Mouse (Mus musculus) neural tube, embryonic 14.5 days (tissue): ENCODE measurements around the gene AW011738. TPM values are rescaled to one million over a fixed set of nuclear protein-coding genes. Genes with fewer than 3 reads are reported as not detected.

Source experiments
- ATAC-seq: fragments of 200-750 bp; cut with Nextera tagmentation; 2 replicates; pipeline ENCODE4 v1.8.0; 2017; ENCODE audit warnings: low read depth, mild to moderate bottlenecking, moderate TSS enrichment, moderate library complexity
- H3K27ac ChIP-seq: fragments of 300-500 bp; sonication (generic); 2 replicates; pipeline ENCODE4 v1.5.1; 2014; ENCODE audit warnings: low read depth, mild to moderate bottlenecking, control low read depth, low read length, moderate library complexity, mixed read lengths
- H3K27me3 ChIP-seq: fragments of 300-500 bp; sonication (generic); 2 replicates; pipeline ENCODE4 v1.6.1; 2014; ENCODE audit warnings: low read length; ENCODE audit not compliant: control insufficient read depth, insufficient read depth
- H3K36me3 ChIP-seq: fragments of 300-500 bp; sonication (generic); 2 replicates; pipeline ENCODE4 v1.6.1; 2014; ENCODE audit warnings: low read length, mixed read lengths; ENCODE audit not compliant: control insufficient read depth, insufficient read depth
- H3K4me1 ChIP-seq: fragments of 300-500 bp; sonication (generic); 2 replicates; pipeline ENCODE4 v1.6.1; 2014; ENCODE audit warnings: low read length; ENCODE audit not compliant: control insufficient read depth, insufficient read depth
- H3K4me2 ChIP-seq: fragments of 300-500 bp; sonication (generic); 2 replicates; pipeline ENCODE4 v1.6.1; 2014; ENCODE audit warnings: mild to moderate bottlenecking, low read depth, low read length, control low read depth
- H3K4me3 ChIP-seq: fragments of 300-500 bp; sonication (generic); 2 replicates; pipeline ENCODE4 v1.5.1; 2014; ENCODE audit warnings: low read depth, low read length, control low read depth, mixed read lengths
- H3K9ac ChIP-seq: fragments of 300-500 bp; sonication (generic); replicated peaks from 2 replicates; pipeline ENCODE4 v1.6.1; 2014; ENCODE audit warnings: low read depth, mild to moderate bottlenecking, control low read depth, low read length, mixed read lengths
- H3K9me3 ChIP-seq: fragments of 300-500 bp; sonication (generic); 2 replicates; pipeline ENCODE4 v1.6.1; 2016; ENCODE audit warnings: low read length; ENCODE audit not compliant: control insufficient read depth
- WGBS: fragments of 180-500 bp; shearing (Covaris S2); extraction: QIAGEN DNeasy Blood & Tissue Kit; methylation state at CpG from one replicate; pipeline ENCODE4 v1.1.7; 2014; 5-methylcytosine and 5-hydroxymethylcytosine counted together
- polyA plus RNA-seq: library from polyadenylated mRNA; unstranded; fragments of >200 nt; fragmentation: Nextera tagmentation; extraction: Ambion mirVana; gene quantifications from 2 replicates; pipeline ENCODE4 v1.2.1, GENCODE M21; 2014

The AW011738 gene
- polyA plus RNA-seq, 1 experiment from 2014 or later, result 1.8 TPM

GRCm38 (mm10) chr4:156209963-156210635 is 7.0 kb downstream of the AW011738 start:
- WGBS, result 80% methylated on average over 13 of the region's 13 CpGs

DNA sequence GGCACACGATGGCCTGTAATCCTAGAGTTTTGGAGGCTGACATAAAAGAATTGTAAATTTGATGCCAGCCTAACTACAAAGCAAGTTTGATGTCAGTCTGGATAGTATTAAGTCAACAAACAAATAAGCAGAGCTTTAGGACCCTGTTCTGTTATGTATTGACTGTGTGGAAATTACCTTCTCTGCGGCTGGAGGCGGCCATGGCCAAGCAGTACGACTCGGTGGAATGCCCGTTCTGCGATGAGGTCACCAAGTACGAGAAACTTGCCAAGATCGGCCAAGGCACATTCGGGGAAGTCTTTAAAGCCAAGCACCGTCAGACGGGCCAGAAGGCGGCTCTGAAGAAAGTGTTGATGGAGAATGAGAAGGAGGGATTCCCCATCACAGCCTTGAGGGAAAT is 10.0 kb downstream of the AW011738 start:
- no peaks in the 10 kb centered on the region for H3K9me3 ChIP-seq
- H3K27me3 ChIP-seq, result no peaks in the 10 kb centered on the region
- no peak overlapping the region for H3K27ac ChIP-seq
- 94% methylated on average over 13 of the region's 13 CpGs for WGBS
- no peak overlapping the region for H3K4me3 ChIP-seq
- no peak overlapping the region for H3K4me2 ChIP-seq
- H3K36me3 ChIP-seq, result no peaks in the 10 kb centered on the region
- no peak overlapping the region for H3K9ac ChIP-seq
- H3K4me1 ChIP-seq, result no peaks in the 10 kb centered on the region
- no peak for ATAC-seq

More at GRCm38 (mm10) chr4:156209963-156210635, 7.0 kb downstream of the AW011738 start:
- Histone ChIP-seq H3K9ac (no peak overlapping the region), H3K9me3 (no peaks in the 10 kb centered on the region), H3K36me3 (no peaks in the 10 kb centered on the region), H3K4me2 (no peak overlapping the region), H3K4me3 (no peak overlapping the region), H3K27ac (no peak overlapping the region), H3K27me3 (no peaks in the 10 kb centered on the region), H3K4me1 (0 out of 2 replicates have a peak, but pooled peaks cover 2% of the 10 kb centered on the region)
- ATAC-seq, result no peak

DNA sequence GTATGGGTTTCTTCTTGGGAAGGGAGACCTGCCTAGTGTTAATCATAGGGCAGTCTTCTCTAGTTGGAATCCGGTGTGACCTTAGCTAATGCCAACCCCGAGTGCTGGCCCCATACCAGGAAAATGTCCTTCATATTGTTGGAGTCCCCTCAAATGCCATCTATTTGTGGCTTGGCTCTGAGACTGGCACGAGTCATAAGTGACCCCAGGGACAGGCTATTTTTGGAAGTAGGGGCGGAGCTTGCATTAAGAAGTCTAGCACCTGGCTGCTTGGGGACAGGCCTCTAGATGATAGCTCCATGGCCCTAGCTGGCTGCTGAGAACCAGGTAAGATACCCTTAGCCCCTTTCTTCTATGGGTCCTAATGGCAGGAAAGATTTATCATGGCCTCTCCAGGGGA is 12.5 kb downstream of the AW011738 start, which contains the start of gene Perm1:
TSS of gene Perm1 (plus strand) at position 220 of the 400 bp plus-strand sequence.
- WGBS, result 76% methylated on average over 4 of the region's 4 CpGs
- Histone ChIP-seq H3K27me3 (no peaks in the 10 kb centered on the region), H3K9ac (no peak within 1 kb of the TSS), H3K4me3 (no peak within 1 kb of the TSS), H3K27ac (no peak within 1 kb of the TSS), H3K4me1 (no peaks in the 10 kb centered on the region), H3K36me3 (no peaks in the 10 kb centered on the region), H3K9me3 (no peaks in the 10 kb centered on the region), H3K4me2 (no peak within 1 kb of the TSS)
- ATAC-seq, result no peak

DNA sequence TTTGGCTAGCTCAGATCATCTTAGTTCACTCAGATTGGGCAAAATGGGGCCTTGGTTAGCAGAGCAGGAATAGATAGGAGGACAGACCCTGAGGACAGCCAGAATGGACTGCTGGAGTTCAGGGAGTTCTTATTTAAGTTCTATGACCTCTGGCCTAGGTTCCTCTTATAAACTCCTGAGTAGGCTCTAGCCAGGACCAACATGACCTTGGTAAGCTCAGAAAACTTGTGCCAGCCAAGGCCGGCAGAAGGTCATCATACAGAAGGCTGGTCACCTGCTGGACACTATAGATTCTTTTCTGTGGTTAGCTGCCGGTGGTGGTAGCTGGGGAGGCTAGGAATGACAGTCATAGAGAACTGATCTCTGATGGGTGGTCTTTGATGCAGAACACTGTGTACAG is 13.1 kb downstream of the AW011738 start:
- no peak for ATAC-seq
- Histone ChIP-seq H3K4me3 (no peak overlapping the region), H3K9me3 (no peaks in the 10 kb centered on the region), H3K27ac (no peak overlapping the region), H3K27me3 (no peaks in the 10 kb centered on the region), H3K9ac (no peak overlapping the region), H3K4me2 (no peak overlapping the region), H3K36me3 (no peaks in the 10 kb centered on the region), H3K4me1 (no peaks in the 10 kb centered on the region)
- WGBS, result 85% methylated on average over 2 of the region's 2 CpGs

DNA sequence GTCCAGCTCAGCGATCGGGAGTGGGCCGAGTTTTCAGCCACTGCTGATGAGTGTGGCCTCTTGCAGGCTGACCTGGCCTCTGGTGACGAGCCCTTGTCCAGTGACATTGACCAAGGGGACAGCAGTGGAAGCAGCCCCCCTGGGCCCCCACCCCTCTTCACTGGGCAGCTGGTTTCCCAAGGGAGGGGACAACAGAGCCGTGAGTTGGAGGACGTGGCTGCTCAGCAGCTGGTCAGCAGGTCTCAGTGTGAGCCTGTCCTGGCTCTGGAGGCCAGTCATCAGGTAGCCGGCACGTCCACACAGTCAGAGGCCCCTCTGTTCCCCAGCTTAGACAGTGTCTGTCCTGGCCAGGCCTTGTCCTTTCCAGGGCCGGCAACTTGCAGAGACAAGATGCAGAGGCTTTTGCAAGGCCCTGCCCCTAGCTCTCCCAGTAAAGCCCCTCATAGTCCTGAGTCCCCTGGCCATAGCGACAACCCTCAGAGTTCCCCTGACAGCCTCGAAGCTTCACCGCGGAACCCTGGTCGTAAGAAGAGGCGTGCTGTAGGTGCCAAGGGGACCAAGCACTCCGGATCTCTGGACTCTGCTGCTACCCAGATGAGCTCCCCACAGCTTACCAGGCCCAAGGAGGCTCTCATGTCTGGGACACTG is 14.0 kb downstream of the AW011738 start:
- no peak overlapping the region for H3K9ac ChIP-seq
- no peak overlapping the region for H3K4me3 ChIP-seq
- 87% methylated on average over 16 of the region's 16 CpGs for WGBS
- H3K4me1 ChIP-seq, result no peaks in the 10 kb centered on the region
- no peak overlapping the region for H3K27ac ChIP-seq
- H3K9me3 ChIP-seq, result no peaks in the 10 kb centered on the region
- H3K4me2 ChIP-seq, result no peak overlapping the region
- no peak for ATAC-seq
- peaks cover 5% of the 10 kb centered on the region; the same call in 1 of the 2 replicates for H3K36me3 ChIP-seq
- no peaks in the 10 kb centered on the region for H3K27me3 ChIP-seq

DNA sequence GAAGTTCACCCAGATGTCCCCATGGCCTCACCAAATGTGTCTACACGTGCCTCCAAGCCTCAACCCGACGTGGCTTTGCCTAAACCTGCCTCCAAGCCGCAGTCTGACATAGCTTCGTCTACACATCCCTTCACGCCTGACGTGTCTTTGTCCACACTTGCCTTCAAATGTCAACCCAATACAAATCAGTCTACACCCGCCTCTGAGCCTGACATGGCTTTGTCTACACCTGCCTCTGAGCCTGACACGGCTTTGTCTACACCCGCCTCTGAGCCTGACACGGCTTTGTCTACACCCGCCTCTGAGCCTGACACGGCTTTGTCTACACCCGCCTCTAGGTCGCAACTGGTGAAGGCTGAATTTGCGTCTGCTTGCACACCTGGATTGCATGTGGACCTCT is 14.7 kb downstream of the AW011738 start:
- Histone ChIP-seq H3K4me2 (no peak overlapping the region), H3K36me3 (peaks cover 6% of the 10 kb centered on the region; the same call in 1 of the 2 replicates), H3K27ac (no peak overlapping the region), H3K9ac (no peak overlapping the region), H3K27me3 (no peaks in the 10 kb centered on the region), H3K4me3 (no peak overlapping the region), H3K4me1 (no peaks in the 10 kb centered on the region), H3K9me3 (no peaks in the 10 kb centered on the region)
- WGBS, result 89% methylated on average over 16 of the region's 16 CpGs
- ATAC-seq, result no peak

GRCm38 (mm10) chr4:156219936-156220335 is 16.8 kb downstream of the AW011738 start:
- H3K9ac ChIP-seq, result no peak overlapping the region
- peaks cover 6% of the 10 kb centered on the region; the same call in 1 of the 2 replicates for H3K36me3 ChIP-seq
- no peaks in the 10 kb centered on the region for H3K27me3 ChIP-seq
- 91% methylated on average over 11 of the region's 11 CpGs for WGBS
- no peak overlapping the region for H3K4me3 ChIP-seq
- no peaks in the 10 kb centered on the region for H3K9me3 ChIP-seq
- no peak for ATAC-seq
- H3K4me2 ChIP-seq, result no peak overlapping the region
- no peaks in the 10 kb centered on the region for H3K4me1 ChIP-seq
- H3K27ac ChIP-seq, result no peak overlapping the region

DNA sequence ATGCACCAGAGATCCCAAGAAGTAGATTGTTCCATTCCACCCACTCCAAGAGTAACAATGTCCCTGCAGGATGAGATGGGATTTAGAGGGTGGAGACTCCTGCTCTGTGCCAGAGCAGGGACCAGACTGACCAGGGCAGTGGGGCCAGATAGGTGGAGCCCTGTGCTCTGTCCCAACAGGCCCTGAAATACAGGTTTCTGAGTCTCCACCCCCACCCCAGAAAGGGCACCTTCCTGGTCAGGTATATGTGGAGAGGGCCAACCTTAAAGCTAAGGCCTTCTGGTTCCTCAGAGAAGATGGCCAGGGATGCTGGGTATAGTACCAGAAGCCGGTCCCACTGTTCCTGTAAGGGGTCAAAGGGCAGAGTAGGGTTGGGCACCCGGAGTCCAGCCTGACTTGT is 21.2 kb downstream of the AW011738 start:
- H3K27me3 ChIP-seq, result no peaks in the 10 kb centered on the region
- 100% methylated on average over 2 of the region's 2 CpGs for WGBS

DNA sequence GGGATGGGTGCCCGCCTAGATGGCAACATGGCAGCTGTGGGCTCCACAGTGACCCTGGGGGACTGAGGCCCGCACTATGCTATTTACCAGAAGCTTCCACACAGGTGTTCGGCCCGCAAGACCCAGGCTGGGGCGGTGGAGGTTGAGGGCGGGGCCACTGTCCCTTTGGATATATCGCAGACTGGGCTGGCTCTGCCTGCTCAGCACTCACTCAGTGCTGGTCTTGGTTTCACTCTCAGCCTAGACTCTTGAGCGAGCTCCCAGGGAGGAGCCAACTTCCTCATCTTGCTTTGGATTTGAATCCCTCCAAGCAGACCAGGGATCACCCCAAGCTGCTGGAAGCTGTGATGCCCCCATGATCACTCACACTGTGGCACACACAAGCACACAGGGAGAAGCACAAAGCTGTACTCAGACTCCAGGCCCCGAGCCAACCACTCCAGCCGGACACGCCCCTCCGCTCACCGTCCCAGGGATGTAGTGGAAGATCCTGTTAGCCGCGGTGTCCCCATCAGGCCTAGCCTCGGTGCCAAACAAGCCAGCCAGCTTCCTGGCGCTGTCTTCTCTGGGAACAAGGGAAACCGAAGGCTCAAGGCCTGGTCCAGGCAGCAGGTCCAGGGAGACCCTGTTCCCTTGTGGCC is 24.8 kb downstream of the AW011738 start:
- 38% methylated on average over 18 of the region's 18 CpGs for WGBS
- H3K4me1 ChIP-seq, result no peaks in the 10 kb centered on the region
- H3K27me3 ChIP-seq, result no peaks in the 10 kb centered on the region
- no peak overlapping the region for H3K4me2 ChIP-seq
- peaks cover 25% of the 10 kb centered on the region for H3K36me3 ChIP-seq
- no peak overlapping the region for H3K27ac ChIP-seq
- no peak overlapping the region for H3K4me3 ChIP-seq
- ATAC-seq, result no peak
- H3K9me3 ChIP-seq, result no peaks in the 10 kb centered on the region
- 0 out of 2 replicates have a peak overlapping the region, but pooled peaks have one; percentile 11 for H3K9ac ChIP-seq

More for the DNA sequence above, 21.2 kb downstream of the AW011738 start:
- H3K9me3 ChIP-seq, result no peaks in the 10 kb centered on the region
- no peak overlapping the region for H3K4me2 ChIP-seq
- H3K9ac ChIP-seq, result no peak overlapping the region
- no peak for ATAC-seq
- H3K4me1 ChIP-seq, result no peaks in the 10 kb centered on the region
- no peak overlapping the region for H3K27ac ChIP-seq
- H3K36me3 ChIP-seq, result peaks cover 7% of the 10 kb centered on the region
- no peak overlapping the region for H3K4me3 ChIP-seq
